Mouse (Mus musculus) heart, adult 9 months (tissue): ENCODE measurements around the gene Rnf152.
A peak's percentile ranks its signal among the peaks of the same experiment; 100 is the strongest.

Experiments
- DNase-seq, 2 experiments: peaks; one replicate each; pipeline ENCODE4 v3.0.0; 2022; ENCODE audit warnings: low spot score in 2 of 2

The Rnf152 gene

DNA sequence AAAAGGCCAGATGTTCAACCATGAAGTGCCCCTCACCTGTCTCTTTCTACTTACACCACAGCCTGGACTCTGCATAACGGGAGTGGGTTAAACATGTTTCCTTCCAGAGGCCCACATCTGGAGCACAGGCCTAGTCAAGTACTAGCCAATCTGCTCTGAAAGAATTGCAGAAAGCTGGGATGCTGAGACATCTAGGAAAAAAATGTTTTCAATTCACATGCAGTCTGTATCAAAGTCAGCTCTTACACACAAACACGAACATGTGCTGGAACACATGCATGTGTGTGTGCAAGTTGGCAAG, 44.0 kb downstream of the Rnf152 start:
- no peak for DNase-seq

DNA sequence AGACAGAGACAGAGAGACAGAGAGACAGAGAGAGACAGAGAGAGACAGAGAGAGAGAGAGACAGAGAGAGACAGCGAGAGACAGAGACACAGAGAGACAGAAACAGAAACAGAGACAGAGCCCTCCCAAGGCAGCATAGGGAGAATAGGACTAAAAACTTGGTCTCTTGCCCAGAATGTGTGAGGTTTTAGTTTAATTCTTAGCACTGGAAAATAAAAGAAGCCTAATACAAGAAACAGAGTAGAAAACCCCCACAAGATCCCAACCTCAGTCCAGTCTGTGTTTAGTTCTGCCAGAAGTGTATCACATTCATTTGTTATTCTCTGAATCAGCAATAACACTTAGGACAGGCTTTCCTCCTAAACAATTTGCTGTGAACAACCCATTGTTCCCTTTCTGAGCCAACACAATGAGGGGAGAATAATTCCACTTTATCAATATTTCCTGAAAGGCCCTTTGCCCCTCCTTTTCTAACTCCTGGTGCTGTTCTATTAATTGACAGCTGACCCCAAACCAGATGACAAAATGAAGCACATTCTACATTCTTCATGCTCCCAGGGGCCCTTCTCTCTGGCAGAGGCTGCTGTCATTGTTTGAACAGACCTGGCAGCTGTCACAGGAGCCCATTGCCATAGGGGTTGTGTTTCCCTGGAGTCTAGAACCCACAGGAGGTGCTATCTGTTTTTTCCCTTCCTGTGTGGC, 44.5 kb downstream of the Rnf152 start:
- DNase-seq: peak; percentile 46 to 74

DNA sequence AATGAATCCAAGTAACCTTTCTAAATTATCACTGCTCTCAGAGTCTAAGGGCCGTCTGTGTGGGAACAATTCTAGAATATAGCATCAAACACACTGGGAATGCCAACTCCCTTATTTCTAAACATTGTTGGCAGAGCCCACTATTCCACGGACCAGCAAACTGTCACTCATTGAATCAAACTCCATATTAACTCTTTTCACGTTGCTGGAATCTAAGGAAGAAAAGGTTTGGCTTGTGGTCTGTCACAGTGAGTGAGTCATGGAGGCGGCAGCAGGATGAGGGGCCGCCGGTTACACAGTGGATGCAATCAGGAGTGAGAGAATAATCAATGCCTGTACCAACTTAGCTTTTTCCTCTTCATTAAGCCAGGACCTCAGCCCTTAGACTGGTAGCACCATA, 54.3 kb downstream of the Rnf152 start:
- DNase-seq: no peak

DNA sequence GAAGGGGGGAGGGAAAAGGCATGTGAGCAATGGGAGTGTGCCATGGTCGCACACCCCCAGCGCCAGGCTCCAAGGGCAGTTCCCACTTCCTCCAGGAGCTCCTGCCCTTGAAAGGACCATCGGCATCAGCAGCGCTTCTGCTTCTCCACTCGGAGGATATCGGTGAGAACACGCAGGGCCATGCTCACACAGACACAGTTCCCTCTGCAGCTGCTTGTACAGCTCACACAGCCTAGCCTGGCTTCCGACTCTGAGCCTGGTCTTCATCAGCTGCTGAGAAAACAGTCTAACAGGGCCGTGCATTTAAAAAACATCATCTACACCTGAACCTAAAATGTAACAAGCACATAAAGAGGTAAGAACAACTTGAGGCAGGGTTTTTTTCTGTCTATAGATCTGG, 54.7 kb downstream of the Rnf152 start:
- DNase-seq: no peak

DNA sequence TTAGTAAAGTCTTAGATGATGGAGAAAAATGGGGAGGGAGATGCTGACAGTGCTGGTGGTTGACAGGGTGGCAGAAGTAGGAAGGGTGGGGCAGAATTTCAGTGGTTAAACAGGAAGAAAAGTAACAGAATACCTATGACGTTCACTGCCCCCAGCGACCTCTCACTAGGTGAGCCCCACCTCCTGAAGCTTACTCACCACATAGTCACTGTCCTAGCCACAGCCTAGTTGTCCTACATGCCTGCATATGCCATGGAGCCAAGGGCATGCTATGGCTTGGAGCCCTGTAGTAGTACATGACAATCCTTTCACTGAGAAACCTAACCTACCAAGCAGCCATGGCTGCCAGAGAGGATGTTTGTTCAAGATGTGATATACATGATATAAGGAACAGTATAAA, 64.7 kb downstream of the Rnf152 start:
- no peak for DNase-seq

DNA sequence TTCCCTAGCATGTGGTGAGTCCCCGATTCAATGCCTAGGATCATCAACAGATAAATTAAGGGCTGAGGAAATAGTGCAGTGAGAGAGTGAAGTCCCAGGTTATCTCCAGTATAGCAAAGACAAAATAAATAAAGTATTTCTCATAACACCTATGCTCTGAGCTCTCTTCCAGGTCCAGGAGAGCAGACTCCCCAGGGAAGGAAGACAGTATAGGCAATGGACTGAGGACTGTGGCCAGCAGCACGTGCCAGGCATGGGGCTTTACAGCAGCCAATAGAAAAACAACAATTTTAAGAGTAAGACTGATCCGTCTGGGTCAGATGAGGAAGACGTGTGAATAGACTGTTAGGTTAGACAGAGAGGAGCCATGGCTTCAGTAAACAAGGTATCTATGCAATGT, 69.0 kb downstream of the Rnf152 start:
- DNase-seq: no peak

DNA sequence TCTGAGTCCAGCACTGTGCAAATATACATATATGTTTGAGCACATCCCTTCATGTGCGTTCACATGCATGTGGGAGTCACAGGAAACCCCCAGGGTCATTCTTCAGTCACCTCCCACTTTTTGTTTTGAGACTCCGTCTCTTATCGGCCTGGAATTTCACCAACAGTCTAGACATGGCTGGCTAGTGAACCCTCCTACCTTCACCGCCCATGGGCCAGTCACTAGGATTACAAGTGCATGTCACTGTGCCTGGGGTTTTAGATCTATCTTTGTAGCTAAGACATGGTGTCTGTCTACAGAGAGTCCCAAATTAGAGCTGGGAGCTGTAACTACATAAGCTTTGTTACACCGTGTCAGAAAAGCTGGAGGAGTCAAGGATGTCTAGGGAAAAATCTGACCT, 69.6 kb downstream of the Rnf152 start:
- no peak for DNase-seq

DNA sequence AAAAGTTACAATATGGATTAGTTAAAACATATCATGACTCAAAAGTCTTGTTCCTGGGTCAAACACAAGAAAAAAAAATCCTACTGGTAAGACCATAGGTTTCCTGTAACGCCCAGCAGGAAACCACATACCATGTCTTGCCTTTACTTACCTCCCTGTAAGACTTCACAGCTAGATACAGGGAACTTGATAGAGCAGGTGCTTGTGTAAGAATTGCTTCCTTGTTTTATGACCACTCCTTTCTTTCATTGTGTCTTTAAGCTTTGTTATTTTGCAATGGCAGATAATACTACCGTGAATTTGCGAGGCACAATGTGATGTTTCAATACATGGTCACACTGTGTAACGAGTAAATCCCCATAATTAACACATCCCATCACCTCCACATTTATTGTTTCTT, 71.5 kb downstream of the Rnf152 start:
- DNase-seq: no peak

DNA sequence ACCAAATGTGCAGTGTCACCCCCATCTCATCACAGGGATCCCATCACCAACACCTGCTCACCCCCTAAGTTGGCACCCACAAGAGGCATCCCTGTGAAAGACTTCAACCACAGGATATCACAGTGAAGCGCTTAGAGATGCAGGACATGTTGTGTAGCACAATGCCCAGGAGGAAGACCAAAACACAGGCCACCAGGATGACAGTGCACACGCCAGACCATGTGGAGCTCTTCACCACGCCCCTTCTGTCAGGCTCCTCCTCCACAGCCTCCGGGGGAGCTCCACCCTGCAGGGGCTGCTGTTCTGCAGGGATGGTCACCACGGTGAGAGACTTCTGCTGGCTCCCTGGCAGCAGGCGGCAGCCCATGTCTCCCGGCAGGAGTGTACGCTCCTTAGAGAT, 72.4 kb downstream of the Rnf152 start:
- no peak for DNase-seq

DNA sequence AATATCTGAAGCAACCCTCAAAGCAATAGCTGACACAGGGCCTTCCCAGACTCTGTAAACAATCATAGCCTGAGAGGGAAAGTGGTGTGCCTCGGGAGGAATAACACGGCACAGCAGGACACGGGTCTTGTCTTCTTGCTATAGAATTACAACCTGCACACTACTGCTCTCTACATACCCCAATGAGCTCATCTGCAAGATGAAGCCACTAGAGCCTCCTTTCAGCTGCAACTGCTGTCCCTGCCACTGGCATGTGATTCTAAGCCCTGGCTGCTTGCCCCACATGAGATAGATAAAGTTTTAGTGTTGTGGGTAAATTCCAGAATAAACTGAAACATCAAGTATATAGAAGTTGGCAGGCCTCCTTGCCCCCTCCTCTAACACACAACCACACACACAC, 75.2 kb downstream of the Rnf152 start:
- no peak for DNase-seq

DNA sequence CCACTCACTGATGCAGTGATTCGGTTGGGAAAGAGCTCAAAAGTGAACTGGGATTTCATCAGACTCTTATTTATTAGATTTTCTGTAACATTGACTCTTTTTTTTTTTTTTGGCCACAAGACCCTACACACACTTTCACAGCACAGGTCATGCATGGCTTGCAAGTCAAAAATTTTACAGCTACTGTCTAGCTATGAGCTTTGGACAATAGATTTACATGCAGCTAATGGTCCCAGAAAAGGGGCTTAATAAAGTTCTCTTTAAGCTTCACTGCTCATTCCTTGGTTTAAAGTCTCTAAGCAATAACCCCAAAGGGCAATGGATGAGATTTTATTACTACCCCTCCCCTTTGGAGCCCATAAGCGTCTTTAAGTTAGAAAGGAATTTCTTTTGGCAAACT, 76.3 kb downstream of the Rnf152 start:
- no peak for DNase-seq

DNA sequence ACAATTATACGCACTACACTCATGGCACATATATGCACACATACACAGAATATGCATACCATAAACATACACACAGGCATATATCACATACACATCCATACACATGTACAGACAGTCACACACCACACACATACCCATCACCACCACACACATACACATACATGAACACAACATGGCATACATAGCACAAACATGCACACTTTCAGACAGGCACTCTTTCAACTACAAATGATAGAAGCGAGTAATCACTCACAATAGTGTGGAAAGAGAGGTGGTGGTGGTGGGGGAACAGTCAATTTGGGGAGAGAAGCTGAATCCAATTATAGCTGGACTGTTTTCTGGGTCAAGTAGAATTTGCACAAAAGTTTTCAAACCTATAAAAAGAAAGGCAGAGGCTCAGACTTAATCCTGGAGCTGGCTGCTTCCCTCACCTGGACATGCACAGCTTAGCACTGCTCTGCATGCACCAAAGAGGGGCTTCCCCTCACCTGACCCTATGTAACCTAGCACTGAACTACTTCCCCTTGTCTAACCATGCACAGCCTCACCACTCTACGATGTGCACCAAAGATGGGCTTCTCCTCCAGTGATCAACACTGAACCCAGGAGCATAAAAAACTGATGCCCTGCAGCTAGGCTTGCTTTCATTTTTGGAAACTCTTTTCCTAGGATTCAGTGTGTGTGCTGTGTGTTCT, 81.9 kb downstream of the Rnf152 start:
- DNase-seq: no peak

DNA sequence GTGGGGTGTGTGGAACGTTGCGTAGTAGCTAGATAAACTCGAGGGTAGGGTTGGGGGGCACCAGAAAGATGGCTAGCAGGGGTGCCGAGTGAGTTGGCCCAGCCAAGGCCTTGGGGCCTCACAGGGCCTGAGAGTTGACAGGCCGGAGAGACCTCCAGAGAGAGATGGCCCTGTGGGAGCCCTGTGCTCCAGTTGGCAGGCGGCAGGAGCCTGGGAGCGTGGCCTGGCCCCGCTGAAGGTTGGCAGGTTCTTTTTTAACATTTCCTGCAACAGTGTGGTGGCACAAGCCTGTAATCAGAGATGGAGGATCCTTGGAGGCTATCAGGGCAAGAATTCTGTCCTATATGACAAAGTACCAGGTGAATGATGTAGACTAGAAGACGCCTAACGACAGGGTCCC, 85.4 kb downstream of the Rnf152 start:
- no peak for DNase-seq

DNA sequence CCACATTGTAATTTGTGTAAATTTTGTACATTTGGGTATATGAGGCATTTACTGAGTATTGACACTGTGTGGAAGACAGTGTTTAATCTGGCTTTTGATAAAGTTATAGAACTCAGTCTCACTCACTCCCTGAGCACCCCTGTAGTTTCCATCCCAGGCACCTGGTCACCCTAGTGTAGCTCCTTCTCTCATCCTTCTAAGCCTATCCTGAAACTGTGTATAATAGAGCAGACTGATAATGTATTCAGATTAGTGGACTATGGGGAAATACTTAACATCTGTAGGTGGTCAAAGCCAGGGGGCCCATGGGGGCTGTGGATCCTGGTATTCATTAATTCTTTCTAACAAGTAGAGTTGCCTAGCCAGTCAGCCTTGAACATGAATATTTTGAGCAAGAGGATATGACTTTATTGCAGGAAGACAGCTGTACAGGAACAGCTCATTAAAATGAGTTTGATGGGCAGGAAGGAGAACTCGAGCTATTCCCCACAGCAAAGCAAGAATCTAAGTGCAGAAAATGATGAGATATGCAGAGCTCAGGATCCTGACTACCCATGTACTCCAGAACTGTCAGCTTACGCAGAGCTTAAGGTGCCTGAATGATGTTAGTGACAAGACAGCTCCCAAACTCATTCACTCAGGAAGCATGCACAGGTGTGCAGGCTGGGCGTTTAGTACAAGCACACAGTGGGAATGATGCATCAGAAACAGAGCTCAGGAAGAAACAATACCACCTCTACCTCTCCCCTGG, 93.1 kb downstream of the Rnf152 start:
- DNase-seq: peak in 1 of 2 experiments; percentile 10

DNA sequence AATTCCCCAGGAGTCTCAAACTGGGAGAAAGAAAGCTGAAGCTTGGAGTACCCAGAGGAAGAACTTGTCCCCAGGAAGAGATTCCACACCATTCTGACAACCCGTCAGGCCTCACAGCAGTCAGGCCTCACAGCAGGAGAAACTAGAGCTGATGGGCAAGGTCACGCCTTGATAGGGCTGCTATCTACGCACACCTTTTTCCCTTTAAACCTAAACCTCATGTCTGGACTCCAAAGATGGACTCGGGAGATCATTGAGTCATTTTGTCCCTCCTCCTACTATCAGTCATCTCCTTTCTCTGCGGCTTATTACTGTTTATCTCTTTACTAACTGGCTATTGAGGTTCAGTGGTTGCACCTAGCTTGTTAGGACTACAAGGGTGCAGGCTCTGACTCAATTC, 96.3 kb downstream of the Rnf152 start:
- no peak for DNase-seq

DNA sequence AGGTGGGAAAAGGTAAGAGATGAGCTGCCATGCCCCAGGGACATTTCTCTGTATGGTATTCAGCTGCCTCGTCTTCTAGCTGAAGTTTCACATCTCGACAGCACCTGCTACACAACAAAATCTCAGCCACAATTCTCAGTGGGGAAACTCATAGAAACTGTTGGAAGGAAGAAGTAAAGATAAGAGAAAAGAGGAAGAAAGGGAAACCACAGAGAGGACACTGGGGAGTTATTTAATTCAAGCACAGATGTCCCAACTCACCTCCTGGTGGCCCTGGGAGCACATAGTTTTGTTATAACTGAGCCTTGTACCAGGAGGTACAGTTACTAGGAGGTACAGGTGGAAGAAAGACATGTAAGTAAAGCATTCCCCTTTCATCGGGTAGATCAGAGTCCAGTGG, 99.3 kb downstream of the Rnf152 start:
- no peak for DNase-seq

DNA sequence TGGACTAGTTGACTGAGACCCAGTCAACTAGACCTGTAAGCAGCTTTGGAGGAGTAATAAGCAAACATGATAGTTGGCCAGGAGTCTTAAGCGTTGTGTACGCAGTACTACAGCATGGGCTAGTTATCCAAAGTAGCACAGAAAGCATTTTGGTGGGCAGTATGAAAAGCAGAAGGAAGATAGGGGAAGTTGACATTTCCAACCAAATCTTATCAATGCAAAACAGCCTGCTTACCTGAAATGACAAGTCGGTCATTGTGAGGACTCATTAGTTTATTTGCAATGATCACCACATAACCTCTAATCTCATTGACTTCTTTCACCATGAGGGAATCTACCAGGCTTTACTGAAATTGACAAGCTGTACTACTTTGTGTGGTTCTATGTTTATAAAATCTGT, 107.3 kb downstream of the Rnf152 start:
- no peak for DNase-seq

DNA sequence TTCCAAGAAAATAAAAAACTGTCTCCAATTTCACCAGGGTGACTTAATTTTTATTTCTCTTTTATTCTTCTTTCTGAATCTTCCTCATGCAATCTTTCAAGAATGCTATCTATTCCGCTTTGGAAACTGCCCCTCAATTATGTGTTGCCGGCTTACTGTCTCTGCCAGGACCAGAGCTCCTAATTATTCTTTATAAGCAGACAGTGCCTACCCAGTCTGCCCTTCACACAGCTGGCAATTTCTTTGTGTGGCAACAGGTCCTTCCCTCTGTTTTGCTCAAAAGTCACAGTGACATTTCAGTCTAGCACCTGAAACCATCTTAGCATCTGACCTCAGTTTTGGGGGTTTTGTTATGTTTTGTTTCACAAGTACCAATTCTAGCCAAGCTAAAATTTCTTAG, 109.9 kb downstream of the Rnf152 start:
- no peak for DNase-seq

DNA sequence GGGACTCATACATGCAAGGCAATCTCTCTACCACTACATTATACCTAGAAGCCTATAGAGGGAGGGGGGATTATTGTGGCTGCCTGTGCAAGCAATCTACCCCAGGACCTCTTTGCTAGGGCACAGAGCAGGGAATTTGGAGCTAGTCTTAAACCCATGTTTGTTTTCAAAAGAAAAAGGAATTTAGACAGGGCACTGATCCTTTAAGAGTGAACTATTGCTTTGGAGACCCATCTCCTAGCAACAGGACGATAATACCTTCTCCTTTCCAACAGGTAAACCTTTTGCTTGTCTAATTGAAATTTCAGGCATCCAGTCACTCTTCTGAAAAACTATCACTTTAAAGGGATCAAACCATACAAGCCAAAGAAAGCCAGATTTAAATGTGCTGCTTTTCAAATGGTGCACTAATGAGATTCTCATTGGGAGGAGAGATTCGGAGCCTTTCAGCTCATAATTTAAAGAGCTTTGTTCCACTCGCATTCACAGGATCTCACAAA, 110.4 kb downstream of the Rnf152 start:
- DNase-seq: no peak

DNA sequence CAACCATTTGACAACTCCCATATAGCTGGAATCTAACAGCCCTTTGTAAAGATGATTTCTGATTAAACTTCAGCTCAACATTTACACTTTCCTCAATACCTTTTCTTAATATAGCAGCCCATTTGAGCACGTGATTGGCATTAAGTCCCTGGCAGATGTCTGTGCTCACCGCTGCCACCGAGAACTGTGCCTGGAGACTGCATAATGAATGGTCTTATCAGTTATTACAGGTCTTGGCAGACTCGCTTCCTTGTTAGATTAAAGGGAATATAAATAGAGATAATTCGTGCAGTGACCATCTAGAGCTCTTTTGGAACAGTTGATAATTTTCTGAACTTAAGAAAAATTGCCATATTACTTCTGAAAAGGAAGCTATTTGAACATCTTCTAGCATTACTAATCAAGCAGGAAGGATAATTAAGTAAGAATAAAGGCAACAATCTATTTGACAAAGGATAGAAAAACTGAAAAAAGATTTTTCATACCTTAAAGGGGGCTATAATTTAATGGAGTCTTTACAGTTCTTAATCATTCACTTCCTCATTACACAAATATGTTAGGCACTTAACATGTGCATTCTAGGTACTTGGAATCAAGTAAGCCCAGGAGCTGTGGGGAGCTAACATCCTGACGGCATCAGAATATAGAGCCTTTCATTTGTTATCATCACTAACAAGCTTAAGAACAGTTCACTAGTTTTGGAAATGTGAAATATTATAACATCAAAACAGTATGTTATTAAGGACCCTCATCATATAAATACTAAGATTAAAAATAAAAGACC, 113.0 kb downstream of the Rnf152 start:
- peak in 1 of 2 experiments; percentile 8 for DNase-seq

DNA sequence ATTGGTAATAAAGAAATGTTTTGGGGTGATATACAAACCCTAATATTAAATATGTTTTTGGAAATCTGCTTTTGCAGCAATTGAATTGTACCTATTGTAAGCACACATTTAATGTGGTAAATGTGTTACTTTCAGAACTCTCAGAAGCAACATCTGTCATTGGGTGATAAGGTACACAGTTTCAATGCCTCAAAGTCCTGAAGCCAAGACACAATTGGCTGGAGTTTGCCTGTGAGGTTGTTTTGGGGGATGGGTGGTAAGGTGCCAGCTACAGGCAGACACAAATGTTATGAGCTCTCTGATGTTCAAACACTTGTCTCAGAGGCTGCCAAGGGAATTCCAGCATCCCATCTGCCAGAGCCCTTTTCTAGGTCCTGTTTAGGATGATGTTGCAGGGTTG, 116.3 kb downstream of the Rnf152 start:
- no peak for DNase-seq
